Mouse (Mus musculus) 3T3-L1 (cell line): Measurements from ENCODE around the gene Cxcl9.

Experiments
- DNase-seq: peaks from one replicate; pipeline ENCODE4 v3.0.0-alpha.2; 2015; ENCODE audit warnings: low read depth, low spot score

The Cxcl9 gene

DNA sequence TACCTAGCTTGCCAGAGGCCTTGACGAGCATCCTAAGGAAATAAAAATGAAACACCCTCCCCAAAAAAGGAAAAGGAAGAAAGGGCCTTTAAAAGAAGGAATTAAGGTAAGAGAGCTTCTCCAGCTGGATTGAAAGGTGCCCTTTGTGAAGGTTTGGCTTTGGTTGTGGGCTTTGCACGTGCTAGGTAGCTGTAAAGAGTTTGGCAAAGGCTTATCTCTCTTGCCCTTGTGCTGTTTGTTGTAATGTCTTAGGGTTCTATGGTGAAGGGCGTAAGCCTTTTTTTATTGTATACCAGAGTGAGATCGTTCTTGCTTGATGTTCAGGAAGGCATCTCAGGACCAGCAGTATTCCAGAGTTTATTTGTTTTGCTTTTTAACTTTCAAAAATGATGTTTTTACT lies 12.7 kb upstream of the Cxcl9 start:
- no peak for DNase-seq

DNA sequence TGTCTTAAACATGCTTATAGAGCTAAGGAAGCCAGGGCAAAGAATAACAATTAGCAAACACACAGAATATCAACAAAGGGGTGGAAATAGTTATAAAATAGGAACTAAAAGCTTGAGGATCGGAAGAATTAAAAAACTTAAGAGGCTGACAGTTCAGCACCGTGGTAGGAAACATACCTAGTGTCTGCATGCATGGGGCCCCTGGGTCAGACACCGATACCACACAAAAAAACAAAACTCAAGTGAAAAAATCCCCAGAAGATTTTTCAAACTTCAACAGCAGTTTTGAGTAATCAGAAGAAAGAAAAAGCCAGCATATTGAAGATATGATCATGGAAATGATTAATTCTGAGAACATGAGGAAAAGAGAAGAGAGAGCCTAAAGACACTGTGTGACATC lies 8.9 kb upstream of the Cxcl9 start:
- DNase-seq: no peak

DNA sequence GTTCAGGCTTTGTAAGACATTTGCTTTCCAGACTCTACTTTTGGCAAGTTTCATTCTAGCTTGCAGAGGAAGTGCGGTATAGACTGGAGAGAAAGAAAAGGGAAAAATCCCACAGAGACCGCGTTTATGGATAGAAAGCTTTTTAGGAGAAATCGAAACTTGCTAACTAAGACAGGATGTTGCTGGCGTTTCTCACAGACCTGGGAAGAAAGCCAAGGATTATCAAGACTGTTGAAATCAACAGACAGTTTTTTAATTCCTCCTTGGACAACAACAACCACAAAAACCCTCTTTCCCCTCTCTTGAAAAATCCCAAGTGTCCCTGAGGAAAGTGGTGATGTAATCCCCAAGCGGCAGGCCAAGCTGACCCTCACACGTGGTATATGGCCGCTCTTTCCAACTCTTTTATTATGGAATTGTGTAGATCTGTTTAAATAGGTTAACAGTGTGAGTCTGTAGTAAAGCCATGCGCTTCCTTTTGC lies 4.5 kb upstream of the Cxcl9 start:
- peak; percentile 87 for DNase-seq

DNA sequence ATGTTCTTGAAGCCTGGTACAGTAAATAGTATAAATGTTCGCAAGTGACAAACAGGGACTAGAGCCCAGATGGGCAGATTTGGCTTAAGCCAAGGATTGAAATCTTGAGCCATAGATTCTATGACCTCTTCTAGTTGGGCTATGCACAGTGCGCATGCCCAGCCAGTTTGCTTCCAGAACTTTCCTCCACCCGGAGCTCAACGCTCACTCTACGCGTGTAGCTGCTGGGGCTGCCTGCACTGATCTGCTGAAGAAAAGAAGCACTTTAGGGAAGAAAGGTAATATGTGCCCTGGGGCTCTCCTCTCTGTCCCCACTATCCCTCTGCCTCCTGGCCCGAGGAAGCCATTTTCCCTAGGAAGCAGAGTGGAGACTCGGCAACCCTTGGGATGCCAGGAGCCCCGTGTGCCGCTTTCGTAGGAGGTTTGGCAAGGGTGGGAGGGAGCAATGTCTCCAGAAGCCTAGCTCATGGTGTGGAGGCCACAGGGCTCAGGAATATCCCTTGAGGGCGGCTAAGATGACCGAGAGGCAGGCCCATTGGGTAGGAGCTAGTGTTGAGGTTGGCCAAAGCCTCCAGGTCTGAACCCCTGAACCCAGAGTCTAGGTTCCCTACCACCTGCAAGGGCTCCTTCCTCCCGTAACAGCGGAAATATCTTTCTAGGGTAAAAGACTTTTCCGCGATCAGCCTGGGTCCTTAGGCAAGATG lies 3.9 kb upstream of the Cxcl9 start, which contains the start of gene Art3:
Gene Art3, plus strand, starts transcription at position 193 of the 704 bp plus-strand sequence.
- no peak for DNase-seq

DNA sequence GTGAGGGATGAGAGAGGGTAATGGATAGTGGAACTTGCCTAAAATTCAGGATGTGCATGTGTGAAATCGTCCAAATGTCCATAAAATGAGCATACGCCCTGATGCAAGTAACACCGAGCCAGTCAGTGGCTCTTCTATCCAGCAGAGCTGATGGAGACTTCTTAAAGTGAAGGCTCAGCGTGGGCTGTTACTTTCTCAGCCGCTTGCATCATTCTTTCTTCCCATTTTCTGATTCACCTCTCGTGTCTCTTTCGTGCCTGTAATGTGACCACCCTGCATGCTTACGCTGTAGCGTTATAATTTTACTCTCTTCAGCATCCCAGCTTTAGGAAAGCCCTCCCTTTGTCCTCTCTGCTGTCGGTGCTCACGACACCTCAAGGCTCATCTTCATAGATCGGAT lies 3.2 kb upstream of the Cxcl9 start:
- DNase-seq: no peak

DNA sequence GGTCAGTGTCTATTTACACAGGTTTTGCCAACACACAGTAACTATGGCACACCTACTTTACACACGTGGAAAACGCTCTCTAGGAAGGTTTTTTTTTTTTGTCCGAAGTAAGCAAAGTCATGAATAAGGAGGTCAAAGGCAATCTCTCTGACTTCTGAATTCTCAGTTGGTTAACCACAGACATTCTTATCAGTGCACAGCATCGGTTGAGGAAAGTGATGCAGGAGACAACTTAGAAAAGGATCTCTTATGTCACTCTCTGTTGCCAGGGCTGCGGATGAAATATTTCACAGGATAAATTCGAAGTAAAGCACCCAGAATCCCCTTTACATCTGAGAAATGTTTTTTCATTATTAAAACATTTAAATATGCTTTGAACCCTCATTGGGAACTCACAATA lies 512 bp downstream of the Cxcl9 start:
- no peak for DNase-seq

DNA sequence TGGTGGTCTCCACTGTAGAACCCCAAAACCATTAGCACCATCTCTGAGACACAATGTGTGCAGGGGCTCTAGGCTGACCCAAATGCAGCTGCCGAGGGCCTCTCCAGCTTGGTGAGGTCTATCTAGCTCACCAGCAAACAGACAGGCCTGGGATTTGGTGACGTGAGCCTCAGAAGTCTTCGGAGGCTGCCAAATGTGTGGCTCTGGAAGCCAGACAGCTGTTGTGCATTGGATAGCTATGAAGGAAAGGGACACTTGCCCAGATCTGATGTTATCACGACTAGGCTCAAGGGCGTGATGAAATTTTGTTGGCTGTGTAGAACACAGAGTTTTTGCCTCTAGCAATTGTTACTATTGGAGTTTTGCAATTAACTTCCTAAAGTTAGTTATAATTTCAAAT lies 4.6 kb downstream of the Cxcl9 start:
- DNase-seq: peak; percentile 71

DNA sequence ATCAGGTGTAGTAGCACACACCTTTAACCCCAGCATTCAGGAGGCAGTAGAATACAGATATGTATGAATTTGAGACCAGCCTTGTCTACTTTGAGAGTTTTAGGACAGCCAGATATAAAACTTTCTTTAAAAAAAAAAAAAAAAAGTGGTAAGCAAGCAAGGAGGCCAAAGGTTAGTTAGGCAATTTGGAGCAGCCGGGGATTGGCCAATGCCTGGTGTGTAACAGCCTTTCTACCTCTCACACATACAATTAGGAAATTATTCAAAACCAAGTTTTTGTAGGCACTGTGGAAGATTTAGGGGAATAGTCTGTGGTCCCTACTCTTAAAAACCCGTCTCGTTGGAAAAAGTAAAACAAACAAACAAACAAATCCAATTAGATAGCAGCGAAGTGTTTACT lies 5.3 kb downstream of the Cxcl9 start:
- no peak for DNase-seq

DNA sequence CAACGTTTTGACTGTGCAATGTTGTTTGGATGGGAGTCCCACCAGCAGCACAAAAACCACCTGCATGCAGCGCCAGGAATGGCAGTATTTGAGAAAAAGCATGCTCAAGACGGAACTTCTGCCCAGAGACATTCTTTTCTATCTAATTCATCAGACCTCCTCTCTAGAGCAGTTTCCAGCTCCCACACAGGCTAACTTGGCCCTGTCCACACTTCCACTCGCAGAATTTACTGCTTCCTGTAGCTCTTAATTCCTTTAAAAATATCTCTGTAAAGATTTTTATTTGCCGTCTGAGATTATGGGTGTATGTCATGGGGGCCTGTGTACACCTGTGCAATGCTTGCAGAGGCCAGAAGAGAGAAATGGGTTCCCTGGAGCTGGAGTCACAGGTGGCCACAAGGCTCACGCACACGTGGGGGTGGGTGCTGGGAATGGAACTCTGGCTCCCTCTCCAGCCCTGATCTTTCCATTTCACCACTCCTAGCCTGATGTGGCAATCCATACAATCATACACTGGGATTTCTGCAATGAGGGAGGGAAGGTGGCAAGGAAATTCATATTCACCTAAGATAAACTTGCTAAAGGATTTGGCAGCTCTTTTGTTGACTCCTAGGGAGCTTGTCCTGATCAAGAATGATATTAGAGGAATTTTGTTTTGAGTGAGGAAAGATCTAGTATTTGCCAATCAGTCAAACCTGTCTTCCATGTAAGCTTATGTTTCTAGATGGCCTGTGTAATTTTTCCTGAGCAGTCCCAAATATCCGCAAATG lies 6.1 kb downstream of the Cxcl9 start:
- DNase-seq: no peak

DNA sequence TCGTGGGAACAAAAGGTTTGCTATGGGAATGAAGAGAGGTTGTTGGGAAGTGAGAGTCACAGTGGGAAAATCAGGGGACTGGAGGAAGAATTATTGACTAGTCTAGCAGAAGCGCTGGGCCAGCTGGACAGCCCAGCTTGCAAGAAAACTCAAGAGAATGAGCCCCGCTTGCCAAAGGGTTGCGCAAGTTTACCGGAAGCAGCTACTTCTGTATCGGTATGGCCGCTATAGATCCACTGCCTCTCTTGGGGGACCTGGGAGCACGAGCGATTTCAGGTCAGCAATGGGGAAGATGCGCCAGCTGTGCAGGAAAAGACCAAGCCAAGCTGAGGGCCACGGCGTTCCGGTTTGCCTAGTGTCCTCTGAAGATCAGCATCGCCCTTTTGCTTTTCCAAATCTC lies 9.3 kb downstream of the Cxcl9 start:
- no peak for DNase-seq

DNA sequence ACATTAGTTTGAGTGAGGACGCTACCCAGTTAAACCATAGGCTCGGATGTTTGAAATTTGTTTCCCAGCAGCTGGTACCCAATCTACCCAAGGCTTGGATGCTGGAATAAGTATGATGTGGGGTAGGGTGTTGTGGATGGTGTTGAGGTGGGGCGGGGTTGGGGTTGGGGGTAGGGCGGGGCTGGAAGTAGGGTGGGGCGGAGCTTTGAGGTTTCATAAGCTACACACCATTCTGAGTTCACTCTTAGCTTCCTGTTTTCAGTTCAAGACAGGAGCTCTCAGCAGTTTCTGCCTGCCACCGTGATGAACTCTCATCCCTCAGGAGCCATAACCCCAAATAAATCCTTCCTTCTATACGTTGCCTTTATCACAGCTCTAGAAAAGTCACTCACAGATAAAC lies 9.8 kb downstream of the Cxcl9 start:
- DNase-seq: no peak

DNA sequence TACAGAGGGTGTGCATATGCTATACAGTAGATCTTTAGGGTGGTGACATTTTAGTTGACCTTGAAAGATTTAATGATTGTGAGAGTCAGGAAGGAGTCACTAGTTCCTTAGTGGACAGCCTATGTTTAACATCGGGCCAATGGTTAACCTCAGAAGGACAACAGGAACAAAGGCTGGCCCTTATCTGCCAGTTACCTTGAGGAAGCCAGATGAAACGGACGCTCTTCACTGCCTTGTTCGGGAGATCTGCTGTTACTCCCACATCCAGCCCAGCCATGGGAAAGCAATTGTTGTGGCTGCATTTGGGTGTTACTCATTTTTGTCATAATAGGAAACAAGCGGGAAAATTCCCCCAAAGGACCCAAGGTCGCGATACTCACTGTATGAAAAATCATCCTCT lies 14.1 kb downstream of the Cxcl9 start:
- no peak for DNase-seq

DNA sequence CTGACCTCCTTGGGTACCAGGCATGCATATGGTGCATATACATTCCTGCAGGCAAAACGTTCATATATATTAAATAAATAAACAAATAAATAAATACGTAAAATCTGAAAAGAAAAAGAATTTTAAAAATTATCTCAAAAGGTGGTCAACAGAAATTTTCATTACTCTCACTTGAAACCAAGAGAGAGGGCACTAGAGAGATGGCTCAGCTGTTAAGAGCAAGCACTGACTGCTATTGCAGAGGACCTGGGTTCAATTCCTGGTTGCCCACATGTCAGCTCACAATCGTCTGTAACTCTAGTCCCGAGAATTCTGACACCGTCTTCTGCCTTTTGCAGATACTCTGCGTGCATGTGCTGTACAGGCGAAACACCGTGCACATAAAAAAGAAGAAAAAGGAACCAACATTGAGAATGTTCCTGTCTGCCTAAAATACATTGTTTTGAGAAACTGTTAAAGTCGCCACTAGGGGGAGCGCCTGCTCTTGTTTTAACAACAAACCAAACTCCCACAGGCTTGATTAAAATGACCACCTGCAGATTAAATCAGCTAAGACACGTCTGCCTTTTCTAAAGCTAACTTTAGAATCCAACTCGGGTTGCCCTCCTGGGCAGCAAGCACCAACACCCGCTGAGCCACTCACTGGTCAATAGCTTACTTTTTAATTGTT lies 15.7 kb downstream of the Cxcl9 start:
- DNase-seq: peak; percentile 90

DNA sequence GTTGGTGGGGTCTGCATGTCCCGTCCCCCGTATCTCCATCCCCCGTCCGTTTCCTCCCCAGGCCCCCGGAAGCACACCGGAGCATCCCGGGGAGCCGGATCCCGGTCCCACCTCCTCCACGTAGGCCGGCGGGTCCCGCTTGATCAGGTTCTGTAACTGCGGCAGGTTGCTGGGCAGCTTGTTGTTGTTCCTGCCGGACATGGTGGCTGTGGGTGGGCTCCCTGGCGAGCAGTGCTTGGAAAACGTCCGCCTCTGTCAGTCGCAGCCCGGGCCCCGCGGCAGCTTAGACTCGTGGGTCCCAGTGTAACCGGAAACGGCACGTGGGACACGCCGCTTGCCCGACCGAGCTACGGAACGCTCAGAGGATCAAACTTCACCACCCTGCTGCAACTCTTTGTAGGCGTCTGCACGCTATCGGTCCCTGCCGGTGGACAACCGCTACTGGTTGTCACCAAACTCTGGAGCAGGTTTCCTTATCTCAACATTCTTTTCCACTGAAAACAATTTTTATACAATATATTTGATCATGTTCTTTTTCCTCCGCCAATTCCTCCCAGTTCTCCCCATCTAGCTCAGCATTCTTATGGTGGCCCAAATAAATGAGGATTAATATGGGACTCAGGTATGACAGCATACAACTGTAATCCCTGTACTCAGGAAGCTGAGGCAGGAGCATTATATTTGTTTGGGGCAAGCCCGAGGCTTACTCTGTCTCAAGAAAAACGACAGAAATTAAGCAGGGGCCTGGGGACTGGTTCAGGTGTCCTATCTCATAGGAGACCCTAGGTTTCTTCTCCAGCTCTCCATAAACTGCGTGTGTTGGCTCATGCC lies 18.0 kb downstream of the Cxcl9 start, which contains the start of gene Sdad1:
Gene Sdad1, minus strand, starts transcription at position 799 of the 831 bp plus-strand sequence.
- DNase-seq: peak; percentile 95

DNA sequence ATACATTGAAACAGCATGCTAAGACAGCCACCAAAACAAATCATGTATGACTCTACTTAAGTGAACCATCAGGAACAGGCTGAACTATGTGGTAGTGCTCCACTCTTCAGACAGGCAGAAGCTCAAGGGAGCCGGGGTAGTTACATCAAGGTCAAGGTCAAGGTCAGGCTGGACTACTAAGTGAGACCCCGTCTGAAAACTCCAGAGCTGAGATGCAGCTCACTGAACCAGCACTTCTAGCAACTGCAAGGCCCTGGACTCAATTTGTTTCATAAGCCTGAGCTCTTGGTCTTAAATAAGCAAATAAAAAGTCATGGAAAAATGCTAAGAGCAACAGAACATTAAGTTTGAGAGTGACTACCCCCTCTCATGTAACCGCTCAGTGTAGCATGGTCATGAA lies 23.6 kb downstream of the Cxcl9 start:
- no peak for DNase-seq

DNA sequence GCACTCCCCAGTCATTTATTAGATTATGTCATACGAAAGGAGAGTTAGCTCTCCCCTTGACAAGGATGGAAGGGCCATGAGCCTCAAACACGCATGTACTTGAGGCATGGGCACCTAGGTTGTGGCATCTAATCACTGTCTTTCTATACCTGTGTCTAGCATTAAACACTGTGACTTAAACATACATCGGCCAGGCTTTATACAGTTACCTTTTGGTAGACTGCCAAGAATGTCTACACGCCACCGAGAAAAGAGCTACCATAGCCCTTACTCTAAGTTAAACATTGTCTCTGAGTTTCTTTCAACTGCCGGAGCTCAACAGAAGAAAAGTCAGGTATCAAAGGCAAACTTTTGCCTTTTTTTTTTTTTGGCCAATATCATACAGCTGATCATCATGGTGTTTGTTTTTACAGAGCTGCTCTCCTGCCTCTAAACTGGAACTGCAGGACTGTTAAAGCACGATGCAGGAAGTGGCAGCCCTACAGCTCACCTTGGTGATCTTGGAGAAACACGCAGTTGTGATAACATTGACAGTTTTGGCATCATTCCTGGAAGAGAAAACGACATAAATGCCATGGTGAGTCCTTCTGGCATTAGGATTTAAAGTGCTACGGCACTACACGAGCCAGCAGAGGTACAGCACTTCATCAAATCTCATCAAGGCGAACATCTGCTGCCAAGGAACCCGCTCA lies 25.6 kb downstream of the Cxcl9 start:
- DNase-seq: no peak

DNA sequence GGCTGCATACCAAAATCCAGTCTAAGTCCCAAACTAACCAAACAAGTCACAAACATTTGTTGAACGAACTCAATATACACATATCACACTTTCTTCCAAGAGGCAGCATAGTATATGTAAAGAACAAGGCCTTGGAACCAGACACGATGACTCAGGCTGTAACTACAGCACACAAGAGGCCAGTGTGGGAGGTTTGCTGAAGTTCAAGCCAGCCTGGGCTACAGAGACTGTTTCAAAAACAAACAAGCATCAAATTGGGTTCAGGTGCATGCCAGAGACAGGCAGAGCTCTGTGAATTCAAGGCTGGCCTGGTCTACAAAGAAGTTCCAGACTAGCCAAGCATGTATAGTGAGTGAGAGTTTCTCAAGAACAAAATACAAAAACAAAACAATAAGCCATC lies 33.4 kb downstream of the Cxcl9 start:
- no peak for DNase-seq

DNA sequence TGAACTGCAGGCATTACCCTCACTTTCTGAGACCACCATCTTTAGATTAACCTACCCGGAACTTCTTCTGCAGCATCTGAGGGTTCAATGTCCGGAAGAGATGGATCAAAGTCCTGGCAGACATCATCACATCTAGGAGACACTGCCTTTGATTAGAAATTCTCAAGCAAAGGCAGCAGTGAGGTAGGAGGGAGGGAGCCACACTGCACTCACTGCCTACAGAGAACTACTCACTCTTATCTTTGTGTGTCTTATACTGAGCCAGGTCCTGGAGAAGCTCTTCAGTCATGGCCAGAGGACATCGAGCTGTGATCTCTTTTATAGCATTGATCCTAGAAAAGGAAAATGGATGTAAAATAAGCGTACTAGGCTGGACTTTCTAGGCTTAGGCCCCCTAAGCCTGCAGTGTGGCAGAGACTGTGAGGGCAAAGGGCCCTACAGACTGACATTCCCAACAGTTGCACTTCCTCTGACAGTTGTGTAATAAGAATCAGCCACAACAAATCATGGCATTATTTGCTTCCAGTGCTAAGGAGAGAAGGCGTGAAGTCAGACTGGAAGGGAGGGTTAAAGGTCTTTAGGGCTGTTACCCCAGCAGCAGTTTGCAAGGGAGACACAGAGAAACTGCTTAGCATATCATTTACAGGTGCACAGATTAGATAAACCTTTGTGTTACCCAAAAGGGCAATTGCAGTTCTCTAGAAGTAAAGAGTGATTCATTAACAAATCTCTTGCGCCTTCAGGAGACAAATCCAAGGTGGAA lies 36.0 kb downstream of the Cxcl9 start:
- no peak for DNase-seq

DNA sequence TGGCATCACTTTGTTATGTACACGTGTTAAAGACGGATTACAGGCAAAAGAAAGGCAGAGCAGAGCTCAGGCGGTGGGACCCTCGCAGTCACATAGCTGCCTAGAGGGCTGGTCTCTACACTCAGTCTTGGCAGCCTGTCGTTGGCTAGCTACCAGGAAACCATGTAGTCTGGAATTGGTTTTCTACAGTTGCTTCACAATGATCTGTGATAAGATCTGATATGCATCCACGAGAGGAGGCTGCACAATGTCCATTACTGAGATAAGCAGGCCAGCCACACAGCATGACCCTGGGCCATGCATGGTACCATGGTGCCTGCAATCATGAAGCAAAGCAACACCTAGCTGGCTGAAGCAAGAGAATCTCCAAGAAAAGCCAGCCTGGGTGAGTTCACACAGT lies 40.0 kb downstream of the Cxcl9 start:
- no peak for DNase-seq

DNA sequence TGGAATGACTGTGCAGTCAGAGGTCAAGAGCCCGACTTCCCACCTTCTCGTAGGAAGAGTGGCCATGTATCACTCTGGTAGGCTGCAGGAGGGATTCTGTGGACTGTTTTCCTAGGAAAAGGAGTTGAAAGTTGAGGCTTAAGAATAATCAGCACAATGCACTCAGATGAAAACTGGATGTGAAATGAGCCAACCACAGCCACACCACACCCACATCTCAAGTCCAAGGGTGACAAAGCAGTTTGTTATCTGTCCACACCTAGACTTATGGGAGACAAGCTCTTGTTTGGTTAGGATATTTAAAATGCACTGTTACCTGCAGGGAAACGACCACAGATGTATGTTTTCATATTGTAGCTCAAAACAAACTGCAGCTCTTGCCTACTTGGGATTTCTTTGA lies 44.8 kb downstream of the Cxcl9 start:
- peak; percentile 69 for DNase-seq
